Mouse (Mus musculus) olfactory bulb, adult 2 months (tissue): ENCODE data around the gene Pkn3.

Experiments used
- CTCF ChIP-seq: fragments of 200-500 bp; IDR thresholded peaks from 2 replicates; pipeline ENCODE4 v1.5.1; 2012; ENCODE audit warnings: low read depth, mild to moderate bottlenecking, low read length, moderate library complexity; ENCODE audit not compliant: insufficient read depth
- POLR2A ChIP-seq: fragments of 200-500 bp; IDR thresholded peaks from 2 replicates; pipeline ENCODE4 v1.6.1; 2012; ENCODE audit warnings: mild to moderate bottlenecking, low read depth, low read length, moderate library complexity; ENCODE audit not compliant: insufficient read depth

DNA sequence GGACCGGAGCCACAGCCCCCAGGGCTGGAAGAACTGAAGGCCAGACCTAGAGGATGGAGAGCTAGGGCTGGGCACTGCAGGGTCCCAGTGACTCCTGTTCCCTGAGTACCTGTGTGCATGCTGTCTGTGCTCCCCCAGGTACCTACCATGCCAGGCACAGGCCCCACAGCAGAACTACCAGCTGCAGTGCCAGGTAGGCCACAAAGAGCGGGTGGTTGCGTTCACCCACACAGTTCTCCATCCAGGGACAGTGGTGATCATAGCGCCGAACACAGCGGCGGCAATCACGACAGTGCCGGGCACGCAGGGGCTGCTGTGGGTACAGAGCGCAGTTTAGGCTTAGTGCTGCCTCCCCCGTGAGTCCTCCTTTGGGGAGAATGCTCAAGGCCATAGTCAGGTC, 14.0 kb downstream of the Pkn3 start:
- TF ChIP-seq POLR2A: no peak
- TF ChIP-seq CTCF: no peak
